In genomic region chr10:16469711-16470110, GRCm38 (mm10) we compare ENCODE assay signal across 20 mouse cellular contexts.
DNase-seq lines count a peak whose midpoint lies in the region; ATAC-seq and TF ChIP-seq lines count a peak whose summit lies in the region.
"Had no signal": no experiment of that assay in that cellular context is flagged by ENCODE, and none has a peak within 500 bp of the region (broad histone marks: within the 10 kb centered on the region; RNA-seq: fewer than 3 reads in every experiment).

No protein-coding gene starts in this region.

- TF ChIP-seq CTCF in brain, embryonic 14.5 days (IDR thresholded peaks at IDR 0.05; ENCODE audit: borderline replicate concordance, extremely low read depth, insufficient read depth, insufficient read length): no peak

- no peaks in the 10 kb centered on the region for H3K4me1 ChIP-seq in liver, embryonic 13.5 days (replicated peaks)
- no peaks in the 10 kb centered on the region for H3K4me1 ChIP-seq in liver, embryonic 11.5 days (replicated peaks; ENCODE audit: control insufficient read depth, insufficient read depth, low read length)
- no peaks in the 10 kb centered on the region; the same call in 1 of the 2 replicates for H3K4me1 ChIP-seq in liver, embryonic 16.5 days (ENCODE audit: control insufficient read depth, low read depth, low read length)
- H3K4me1 ChIP-seq: embryonic facial prominence, embryonic 10.5 days; embryonic facial prominence, embryonic 12.5 days; forebrain, embryonic 13.5 days; forebrain, embryonic 15.5 days had no signal

- no peaks in the 10 kb centered on the region for H3K27me3 ChIP-seq in liver, embryonic 13.5 days
- no peaks in the 10 kb centered on the region for H3K27me3 ChIP-seq in liver, embryonic 11.5 days (replicated peaks; ENCODE audit: control insufficient read depth, insufficient read depth, low read length)
- no peaks in the 10 kb centered on the region for H3K27me3 ChIP-seq in liver, embryonic 16.5 days (ENCODE audit: control insufficient read depth, insufficient read depth, low read depth, low read length)
- H3K27me3 ChIP-seq: embryonic facial prominence, embryonic 12.5 days; forebrain, embryonic 13.5 days; forebrain, embryonic 15.5 days had no signal

- H3K36me3 ChIP-seq in liver, embryonic 13.5 days: no peaks in the 10 kb centered on the region
- H3K36me3 ChIP-seq in liver, embryonic 11.5 days (ENCODE audit: control insufficient read depth, insufficient read depth, low read length): no peaks in the 10 kb centered on the region
- no peaks in the 10 kb centered on the region for H3K36me3 ChIP-seq in liver, embryonic 16.5 days (ENCODE audit: control insufficient read depth, insufficient read depth)
- H3K36me3 ChIP-seq: embryonic facial prominence, embryonic 10.5 days; embryonic facial prominence, embryonic 12.5 days; forebrain, embryonic 15.5 days had no signal

- no peak overlapping the region for H3K4me3 ChIP-seq in liver, embryonic 13.5 days (replicated peaks)
- no peak overlapping the region for H3K4me3 ChIP-seq in liver, embryonic 11.5 days (ENCODE audit: low read depth, low read length)
- H3K4me3 ChIP-seq in liver, embryonic 16.5 days (ENCODE audit: low read depth, low read length): no peak overlapping the region
- H3K4me3 ChIP-seq: embryonic facial prominence, embryonic 10.5 days; embryonic facial prominence, embryonic 12.5 days; forebrain, embryonic 13.5 days; forebrain, embryonic 15.5 days had no signal

- ATAC-seq in liver, embryonic 13.5 days (ENCODE audit: low read depth): 0 out of 2 replicates have a peak, but pooled peaks have one; percentile 51
- ATAC-seq in liver, embryonic 11.5 days (replicated peaks; ENCODE audit: low FRiP score): no peak; the same call in 1 of the 2 replicates
- peak; percentile 65; the same call in 1 of the 2 replicates for ATAC-seq in liver, embryonic 16.5 days (ENCODE audit: low read depth)
- ATAC-seq: forebrain, embryonic 13.5 days; forebrain, embryonic 15.5 days; forebrain, postnatal 0 days had no signal

- no peak for TF ChIP-seq POLR2A in brain, embryonic 14.5 days (IDR thresholded peaks at IDR 0.05; ENCODE audit: borderline replicate concordance, extremely low read depth, insufficient read depth, insufficient read length, poor library complexity, severe bottlenecking)

- H3K9ac ChIP-seq in liver, embryonic 13.5 days: no peak overlapping the region
- no peak overlapping the region for H3K9ac ChIP-seq in liver, embryonic 11.5 days (ENCODE audit: low read depth, low read length)
- no peak overlapping the region for H3K9ac ChIP-seq in liver, embryonic 16.5 days (ENCODE audit: low read depth, low read length)
- H3K9ac ChIP-seq: embryonic facial prominence, embryonic 12.5 days; forebrain, embryonic 13.5 days; forebrain, embryonic 15.5 days; forebrain, postnatal 0 days had no signal

- no peak for DNase-seq in liver, embryonic 13.5 days
- DNase-seq in liver, embryonic 11.5 days (ENCODE audit: low spot score): no peak
- peak; percentile 14 for DNase-seq in brain, embryonic 14.5 days (ENCODE audit: low read depth)
- DNase-seq in embryo, embryonic 10 days (ENCODE audit: low spot score): no peak
- no peak for DNase-seq in adrenal gland, postnatal 4 days (ENCODE audit: low spot score in 2 of 2)
- DNase-seq: adrenal gland, adult 2 months; adrenal gland, postnatal 10 days; adrenal gland, postnatal 25 days; cerebellum, adult 11 months; cerebellum, adult 18-20 months; cerebellum, adult 8-10 months; cerebellum, adult 9-11 months; cerebellum, postnatal 14 days; cerebellum, postnatal 36 days; forebrain, postnatal 0 days had no signal

- H3K4me2 ChIP-seq in liver, embryonic 13.5 days: no peak overlapping the region
- H3K4me2 ChIP-seq in liver, embryonic 11.5 days: no peak overlapping the region
- no peak overlapping the region for H3K4me2 ChIP-seq in liver, embryonic 16.5 days (ENCODE audit: low read depth, low read length)
- H3K4me2 ChIP-seq: embryonic facial prominence, embryonic 12.5 days; forebrain, embryonic 13.5 days; forebrain, embryonic 15.5 days had no signal

- WGBS in liver, embryonic 13.5 days (ENCODE audit: insufficient replicate concordance): 25% methylated on average over 1 of the region's 1 CpGs
- 34% methylated on average over 1 of the region's 1 CpGs for WGBS in liver, embryonic 11.5 days
- WGBS in liver, embryonic 16.5 days (ENCODE audit: insufficient replicate concordance): 41% methylated on average over 1 of the region's 1 CpGs

- H3K27ac ChIP-seq in liver, embryonic 13.5 days: no peak overlapping the region
- H3K27ac ChIP-seq in liver, embryonic 11.5 days (ENCODE audit: low read depth, low read length): no peak overlapping the region
- H3K27ac ChIP-seq in liver, embryonic 16.5 days (ENCODE audit: low read length): no peak overlapping the region
- H3K27ac ChIP-seq: embryonic facial prominence, embryonic 10.5 days; embryonic facial prominence, embryonic 12.5 days; forebrain, embryonic 13.5 days; forebrain, embryonic 15.5 days had no signal

- no peaks in the 10 kb centered on the region for H3K9me3 ChIP-seq in liver, embryonic 13.5 days (replicated peaks)
- H3K9me3 ChIP-seq in liver, embryonic 11.5 days (ENCODE audit: control insufficient read depth, low read length): no peaks in the 10 kb centered on the region
- no peaks in the 10 kb centered on the region for H3K9me3 ChIP-seq in liver, embryonic 16.5 days (replicated peaks; ENCODE audit: control insufficient read depth, low read length)
- H3K9me3 ChIP-seq: embryonic facial prominence, embryonic 10.5 days; embryonic facial prominence, embryonic 12.5 days; forebrain, embryonic 13.5 days; forebrain, embryonic 15.5 days had no signal
